Mouse (Mus musculus) myocyte (in vitro differentiated cells): ENCODE measurements around the gene Drg1.

Experiments used
- MAX ChIP-seq: IDR thresholded peaks from one replicate; pipeline ENCODE4 v1.6.1; 2011; ENCODE audit warnings: low read depth, mild to moderate bottlenecking, control low read depth
- POLR2A ChIP-seq: IDR thresholded peaks from one replicate; pipeline ENCODE4 v1.6.1; 2011; ENCODE audit warnings: low read depth, mild to moderate bottlenecking, control low read depth, moderate library complexity; ENCODE audit not compliant: insufficient read length
- POLR2AphosphoS2 ChIP-seq: IDR thresholded peaks from one replicate; pipeline ENCODE4 v1.6.1; 2011; ENCODE audit warnings: low read depth, control low read depth; ENCODE audit not compliant: insufficient read length

DNA sequence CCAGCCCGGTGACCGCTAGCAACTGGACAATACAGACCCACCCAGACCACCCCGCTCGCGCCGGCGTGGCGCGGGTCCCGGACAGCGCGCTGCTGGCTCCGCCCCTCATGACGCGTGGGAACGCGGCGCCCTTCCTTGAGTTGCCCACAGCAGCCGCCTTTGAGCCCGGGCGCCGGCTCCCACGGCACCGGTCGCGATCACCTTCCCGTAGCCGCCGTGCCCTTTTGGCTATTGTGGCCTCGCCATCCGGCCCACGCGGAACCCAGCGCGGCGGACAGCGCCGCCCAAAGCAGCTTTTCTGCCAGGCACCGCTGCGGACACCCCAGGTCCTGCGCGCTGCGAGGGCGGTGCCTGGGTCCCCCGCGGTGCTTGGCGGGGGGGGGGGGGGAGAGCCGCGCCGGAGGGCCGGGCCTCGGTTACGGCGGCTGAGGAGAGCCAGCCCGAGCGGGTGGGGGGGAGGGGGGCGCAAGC, 63.9 kb downstream of the Drg1 start, which contains the start of gene Eif4enif1:
- no peak for TF ChIP-seq POLR2A
- no peak for TF ChIP-seq MAX
- no peak for TF ChIP-seq POLR2AphosphoS2
